Mouse (Mus musculus) testis, adult 2 months (tissue): Measurements from ENCODE around the gene Slc7a6os.

Experiments
- CTCF ChIP-seq: fragments of 200-500 bp; IDR thresholded peaks from 2 replicates; pipeline ENCODE4 v1.5.1; 2012; ENCODE audit warnings: low read depth, mild to moderate bottlenecking, inconsistent platforms, low read length, moderate library complexity; ENCODE audit not compliant: control insufficient read depth, insufficient read depth, insufficient replicate concordance
- POLR2A ChIP-seq: fragments of 200-500 bp; IDR thresholded peaks from 2 replicates; pipeline ENCODE4 v1.6.1; 2012; ENCODE audit warnings: low read depth, mild to moderate bottlenecking, inconsistent platforms, low read length, moderate library complexity; ENCODE audit not compliant: control insufficient read depth

GRCm38 (mm10) chr8:106191639-106192038, 19.1 kb downstream of the Slc7a6os start:
- TF ChIP-seq CTCF (no peak), POLR2A (no peak)
